Mouse (Mus musculus) yolk sac, embryonic 10.5 days (tissue): ENCODE measurements around the gene Trpt1.
A peak's percentile ranks its signal among the peaks of the same experiment; 100 is the strongest.

Experiments
- DNase-seq: peaks from one replicate; pipeline ENCODE4 v3.0.0-alpha.2; 2017; ENCODE audit warnings: low spot score

Gene Trpt1

GRCm38 (mm10) chr19:6994002-6994401 lies 1.9 kb upstream of the Trpt1 start:
- DNase-seq, result no peak

DNA sequence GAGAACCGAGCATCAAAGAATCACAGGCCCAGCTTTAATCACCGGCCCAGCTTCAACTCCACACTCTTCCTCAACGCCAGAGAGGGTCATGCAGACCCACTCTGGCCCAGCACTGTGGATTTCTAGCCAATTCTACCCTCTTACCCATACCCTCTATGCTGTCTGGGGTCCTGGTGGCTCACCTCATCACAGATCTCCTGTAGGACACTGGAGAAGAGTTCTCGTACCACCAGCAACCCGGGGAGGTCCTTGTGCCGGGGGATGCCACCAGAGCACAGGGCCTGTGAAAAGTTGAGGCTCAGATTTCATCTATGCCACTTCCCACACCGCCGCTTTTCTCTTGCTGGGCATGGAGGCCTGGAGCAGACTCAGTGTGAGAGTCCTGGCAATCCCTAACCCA lies 1.4 kb upstream of the Trpt1 start:
- no peak for DNase-seq

DNA sequence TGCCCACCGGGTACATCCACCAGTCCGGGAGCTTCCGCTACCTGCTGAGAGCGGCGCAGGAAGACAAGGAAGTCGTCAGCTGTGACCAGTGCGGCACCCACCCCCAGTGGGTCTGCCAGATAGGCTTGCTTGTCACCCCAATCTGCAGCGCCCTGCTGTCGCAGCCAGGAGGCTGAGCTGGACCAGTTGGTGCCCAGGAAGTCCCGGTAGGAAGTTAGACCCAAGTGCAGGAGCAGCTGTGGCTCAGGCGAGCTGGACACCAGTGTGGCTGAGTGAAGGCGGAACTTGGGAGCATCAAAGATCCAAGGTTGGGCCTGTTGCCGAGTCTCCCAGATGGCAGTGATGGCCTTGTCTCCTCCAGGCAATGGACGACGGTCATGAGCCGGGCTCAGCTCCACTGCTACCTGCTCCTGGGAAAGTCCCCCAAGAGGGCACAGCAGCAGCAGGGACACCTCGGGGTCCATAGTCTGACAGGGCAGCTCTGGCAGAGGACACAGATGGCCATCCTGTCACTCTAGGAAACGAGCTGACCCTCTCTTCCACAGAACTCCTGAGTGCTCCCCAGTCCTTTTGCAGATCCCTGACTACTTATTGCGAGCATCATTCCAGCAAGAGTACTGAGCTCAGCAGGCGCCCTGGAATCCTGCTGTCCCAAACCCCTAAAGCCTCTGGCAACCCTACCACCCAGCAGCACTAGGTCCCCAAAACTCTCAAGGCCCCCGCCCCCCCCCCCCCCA lies 508 bp upstream of the Trpt1 start:
- DNase-seq, result no peak

DNA sequence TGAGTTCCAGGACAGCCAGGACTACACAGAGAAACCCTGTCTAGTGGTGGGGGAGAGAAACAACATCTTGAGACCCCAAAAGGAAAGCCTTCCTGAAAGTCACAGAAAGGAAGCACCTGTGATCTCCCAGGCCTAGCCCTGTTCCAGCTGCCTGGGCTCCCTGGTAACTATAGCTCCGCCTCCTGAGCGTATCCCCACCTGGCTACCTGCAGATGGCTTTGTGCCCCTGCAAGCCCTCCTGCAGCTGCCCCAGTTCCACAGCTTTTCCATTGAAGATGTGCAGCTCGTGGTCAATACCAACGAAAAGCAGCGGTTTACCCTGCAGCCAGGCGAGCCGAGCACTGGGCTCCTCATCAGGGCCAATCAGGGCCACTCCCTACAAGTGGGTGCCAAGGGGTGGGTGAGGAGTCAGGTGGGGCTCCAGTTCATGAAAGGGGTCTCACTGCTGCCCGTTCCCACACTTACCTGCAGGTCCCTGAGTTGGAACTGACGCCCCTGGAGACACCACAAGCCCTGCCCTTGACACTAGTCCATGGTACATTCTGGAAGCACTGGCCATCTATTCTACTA lies 1.9 kb downstream of the Trpt1 start:
- no peak for DNase-seq

DNA sequence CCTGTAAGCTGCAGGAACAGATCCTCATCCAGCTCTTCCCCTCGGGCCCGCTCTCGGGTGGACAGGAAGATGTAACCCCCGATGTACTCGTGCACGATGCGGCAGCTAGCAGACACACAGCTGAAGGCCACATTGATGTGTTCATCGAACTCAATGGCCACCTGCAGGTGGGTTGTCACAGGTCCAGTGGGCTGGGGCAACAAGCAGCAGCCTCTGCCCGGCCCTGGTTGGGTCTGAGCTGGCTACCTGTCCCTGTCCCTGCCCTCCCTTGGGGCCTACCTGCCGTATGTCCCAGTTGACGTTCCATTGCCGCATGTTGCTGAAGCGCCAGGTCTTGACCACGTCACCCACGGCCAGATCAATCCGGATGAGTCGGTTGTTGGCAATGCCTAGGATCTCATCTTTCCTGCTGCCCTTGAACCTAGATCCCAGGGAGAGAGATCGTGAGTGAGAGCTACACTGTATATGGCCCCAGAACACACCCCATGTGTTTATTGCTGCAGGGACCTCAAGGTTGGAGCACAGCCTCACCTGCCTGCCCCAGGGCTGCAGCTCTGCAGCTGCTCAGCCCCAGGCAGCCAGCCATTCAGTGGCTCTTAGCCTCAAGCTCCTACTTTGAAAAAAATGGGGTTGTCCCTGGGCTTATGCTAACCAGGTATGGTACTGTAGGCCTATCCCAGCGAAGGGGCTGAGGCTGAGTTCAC lies 3.6 kb downstream of the Trpt1 start:
- DNase-seq, result no peak

DNA sequence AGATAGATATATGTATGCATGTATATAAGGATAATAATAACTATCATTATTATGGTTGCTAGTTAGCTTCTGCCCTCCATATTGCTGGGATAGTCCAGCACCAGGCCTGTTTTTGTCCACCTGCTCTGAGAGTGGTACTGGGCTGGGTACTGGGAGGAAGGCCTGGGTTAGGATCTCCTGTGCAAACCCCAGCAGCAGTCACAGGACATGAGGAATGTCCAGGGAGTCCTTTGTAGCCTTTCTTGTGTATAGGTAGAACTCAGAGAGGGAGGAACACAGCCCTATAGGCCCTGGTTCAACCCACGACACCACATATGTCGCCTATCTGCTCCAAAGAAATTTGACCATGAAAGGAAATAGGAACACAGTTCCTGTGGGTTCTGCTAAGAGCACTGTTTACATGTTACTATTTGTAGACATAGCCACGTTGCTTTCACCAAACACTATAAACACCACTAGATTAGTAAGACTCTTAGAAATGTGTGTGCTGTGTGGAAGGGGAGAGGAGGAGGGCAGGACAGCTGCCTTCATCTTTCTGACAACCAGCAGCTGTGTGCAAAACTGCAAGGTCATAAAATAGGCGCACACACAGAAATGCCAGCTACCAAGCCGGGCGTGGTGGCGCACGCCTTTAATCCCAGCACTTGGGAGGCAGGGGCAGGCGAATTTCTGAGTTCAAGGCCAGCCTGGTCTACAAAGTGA lies 11.1 kb downstream of the Trpt1 start:
- DNase-seq, result no peak

- peak; percentile 73 for DNase-seq
These were observed 16.5 kb downstream of the Trpt1 start for GRCm38 (mm10) chr19:7012426-7012825.

GRCm38 (mm10) chr19:7013984-7014383 lies 18.1 kb downstream of the Trpt1 start:
- no peak for DNase-seq

GRCm38 (mm10) chr19:7014481-7015135 lies 18.7 kb downstream of the Trpt1 start:
- DNase-seq, result no peak

DNA sequence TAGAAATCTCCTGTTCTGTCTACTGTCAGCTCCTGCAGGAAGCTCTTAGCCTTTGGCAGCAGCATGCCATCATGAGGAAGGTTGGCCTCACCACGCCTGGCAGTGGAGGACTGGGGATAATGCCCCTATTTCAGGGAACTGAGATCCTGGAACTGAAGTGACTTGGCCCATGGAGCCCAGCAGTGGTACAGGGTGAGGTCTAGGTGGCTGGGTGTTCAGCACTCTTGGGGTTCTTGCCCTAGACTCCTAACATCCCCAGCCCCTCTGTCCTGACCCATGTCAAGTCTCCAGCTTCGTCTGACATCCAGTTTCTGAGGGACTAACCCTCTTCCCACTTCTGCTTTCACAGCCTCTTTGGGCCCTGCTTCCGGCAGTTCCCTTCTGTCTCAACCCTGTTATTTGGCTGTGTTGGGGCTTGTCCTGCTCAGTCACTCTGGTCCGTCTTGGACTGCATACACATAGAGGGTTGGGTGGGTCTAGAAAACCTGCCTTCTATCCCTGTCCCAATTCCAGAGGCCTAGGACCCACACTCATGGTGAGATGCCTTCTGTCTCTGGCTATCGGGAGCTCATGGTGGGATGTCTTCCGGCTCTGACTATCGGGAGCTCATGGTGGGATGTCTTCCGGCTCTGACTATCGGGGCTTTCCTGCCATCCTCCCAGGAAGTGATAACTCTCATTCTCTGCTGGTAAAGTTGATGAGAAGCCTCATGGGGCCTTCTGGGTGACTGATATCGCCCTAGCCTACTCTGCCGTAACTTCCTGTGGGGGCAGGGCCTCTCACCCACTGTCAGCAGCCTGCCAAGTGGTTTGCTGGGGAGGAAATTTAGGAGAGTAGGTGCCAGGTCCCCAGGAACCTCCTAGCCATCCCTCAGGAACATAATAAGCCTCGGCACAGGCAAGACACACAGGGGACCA lies 21.9 kb downstream of the Trpt1 start:
- DNase-seq, result no peak

DNA sequence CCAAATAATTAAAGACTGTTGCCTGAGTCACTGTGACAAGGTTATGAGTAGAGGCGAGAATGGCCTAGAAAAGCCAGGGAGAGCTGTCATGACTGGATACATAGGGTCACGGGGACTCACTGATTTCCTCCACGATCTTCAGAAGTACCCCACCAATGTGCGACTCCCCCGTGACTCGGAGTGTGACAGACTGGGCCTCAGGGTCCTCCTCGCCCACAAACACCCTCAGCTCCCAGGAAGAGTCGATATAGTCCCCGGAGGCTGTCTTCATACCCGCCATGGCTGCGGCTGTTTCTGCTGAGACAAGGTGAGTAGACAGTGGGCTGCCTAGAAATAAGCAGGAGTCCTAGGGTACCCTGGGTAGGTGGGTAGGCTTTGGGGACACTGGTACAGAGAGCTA lies 22.6 kb downstream of the Trpt1 start:
- DNase-seq, result no peak

DNA sequence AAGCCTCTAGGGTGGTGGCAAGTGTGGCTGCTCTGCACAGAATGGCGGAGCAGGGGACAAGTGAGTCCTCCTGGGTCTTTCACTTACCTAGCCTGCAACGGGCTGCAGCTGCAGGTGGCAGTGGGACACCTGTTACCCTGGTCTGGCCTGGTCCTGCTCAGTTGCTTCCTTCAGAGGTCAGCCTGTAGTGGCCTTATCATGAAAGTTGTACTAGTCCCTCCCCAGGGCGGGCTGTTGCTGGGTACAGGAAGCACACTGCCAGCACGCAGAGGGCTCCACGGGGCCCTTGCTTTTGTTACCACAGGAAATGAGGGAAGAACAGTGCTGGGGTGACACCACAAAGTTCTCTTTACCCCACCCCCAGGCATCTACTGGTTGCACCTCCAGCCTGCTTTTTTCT lies 23.3 kb downstream of the Trpt1 start, which contains the start of gene Fermt3:
Gene Fermt3, minus strand, starts transcription at position 279 of the 400 bp plus-strand sequence.
- DNase-seq, result no peak

- DNase-seq, result no peak
These were observed 24.3 kb downstream of the Trpt1 start for GRCm38 (mm10) chr19:7020224-7020641.

DNA sequence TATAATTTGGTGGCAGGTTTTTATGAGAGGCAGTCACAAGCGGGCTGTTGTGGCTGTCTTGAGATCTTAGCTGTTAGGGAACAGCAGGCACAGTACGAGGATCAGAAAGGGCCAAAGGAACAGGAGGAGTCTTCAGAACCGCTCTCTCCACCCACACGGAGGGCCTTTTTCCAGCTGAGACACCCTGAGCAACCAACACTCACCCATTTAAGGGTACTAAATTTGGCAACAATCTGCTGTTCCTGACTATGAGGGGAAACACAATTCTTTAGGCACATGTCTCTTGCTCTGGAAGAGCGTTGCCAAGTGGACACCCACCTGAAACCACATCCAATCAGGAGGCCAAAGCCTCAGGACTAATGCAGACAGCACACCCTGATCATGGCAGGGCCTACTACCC lies 33.6 kb downstream of the Trpt1 start:
- no peak for DNase-seq

DNA sequence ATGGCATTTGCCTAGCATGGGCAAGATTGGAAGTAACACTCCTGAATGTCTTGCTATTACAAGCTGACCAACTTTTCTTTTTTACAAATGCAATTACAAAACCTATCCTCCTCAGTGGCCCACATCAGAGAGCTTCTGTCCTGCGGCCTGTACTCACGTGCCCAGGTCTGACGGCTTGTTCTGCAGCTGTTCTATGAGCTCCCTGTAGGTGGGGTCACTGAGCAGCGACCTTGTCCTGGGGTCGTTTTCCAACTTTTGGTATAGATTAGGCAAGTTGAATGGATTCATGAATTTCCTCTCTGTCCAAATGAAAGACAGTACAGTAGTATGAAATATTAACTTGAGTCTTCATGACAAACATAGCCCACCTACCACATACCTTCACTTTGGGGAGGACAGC lies 38.1 kb downstream of the Trpt1 start:
- no peak for DNase-seq

DNA sequence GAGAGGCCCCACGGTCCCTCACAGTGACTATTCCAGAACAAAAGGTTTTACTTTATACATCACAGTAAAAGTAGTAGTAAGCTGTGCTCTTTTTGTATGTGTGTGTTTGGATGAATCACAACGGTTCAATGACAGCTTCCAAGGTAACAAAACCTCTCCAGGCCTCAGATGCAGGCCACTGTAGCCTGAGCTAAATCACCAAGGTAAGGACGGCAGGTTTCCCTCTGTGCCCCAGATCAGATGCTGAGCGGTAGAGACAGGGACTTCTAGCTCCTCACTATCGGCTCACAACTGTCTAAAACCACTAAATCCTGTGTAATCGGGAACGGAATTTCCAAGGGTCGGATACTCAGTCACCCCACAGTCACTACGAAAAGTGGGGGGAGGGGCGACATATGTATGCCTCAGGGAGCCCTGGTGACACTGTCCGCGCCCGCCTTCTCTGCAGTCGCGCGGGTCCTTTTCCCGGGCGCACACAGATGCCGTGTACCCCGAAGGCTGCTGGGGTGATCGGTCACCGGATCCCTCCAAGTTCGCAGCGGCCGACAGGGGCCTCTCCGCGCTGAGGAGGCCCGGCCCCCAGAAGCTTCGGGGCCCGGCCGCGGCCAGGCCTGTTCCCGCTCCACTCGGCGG lies 43.3 kb downstream of the Trpt1 start:
- peak; percentile 50 for DNase-seq

DNA sequence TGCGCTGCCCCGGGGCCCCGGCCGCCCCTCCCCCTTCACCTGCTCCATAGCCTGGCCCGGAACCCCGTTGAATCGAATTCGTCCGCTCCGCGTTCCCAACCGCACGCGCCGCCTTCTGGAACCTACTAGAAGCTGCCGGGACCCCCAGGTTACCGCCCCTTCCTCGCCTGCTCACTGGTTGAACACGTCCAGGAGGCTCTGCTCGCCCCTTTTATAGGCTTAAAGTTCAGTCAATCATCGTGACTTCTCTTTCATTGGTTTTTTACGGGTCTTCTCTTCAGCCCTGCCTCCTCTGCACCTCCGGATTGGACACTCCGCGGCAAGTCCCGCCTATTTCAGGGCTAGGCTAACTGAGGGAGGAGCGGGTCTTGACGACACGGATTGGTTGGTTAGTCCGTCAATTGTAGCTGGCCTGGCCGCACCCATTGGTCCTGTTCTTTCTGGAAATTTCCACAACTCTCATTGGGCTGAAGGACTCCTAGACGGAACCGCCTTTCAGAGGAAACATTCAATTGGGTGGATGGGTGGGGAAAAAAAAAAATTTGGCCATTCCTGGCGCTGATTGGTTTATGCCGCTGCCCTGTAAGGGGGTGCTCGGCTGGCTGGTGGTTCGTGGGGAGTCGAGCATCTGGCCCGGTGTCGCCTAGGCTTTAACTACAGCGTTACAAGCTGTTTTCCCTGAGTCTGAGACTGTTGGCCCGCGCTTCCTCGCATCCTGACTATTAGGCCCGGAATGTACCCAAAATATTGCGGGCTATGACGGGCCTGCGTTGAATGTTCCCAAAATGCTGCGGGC lies 44.1 kb downstream of the Trpt1 start, which contains the start of gene Stip1:
Gene Stip1, minus strand, starts transcription at position 127 of the 796 bp plus-strand sequence.
- peak; percentile 100 for DNase-seq

DNA sequence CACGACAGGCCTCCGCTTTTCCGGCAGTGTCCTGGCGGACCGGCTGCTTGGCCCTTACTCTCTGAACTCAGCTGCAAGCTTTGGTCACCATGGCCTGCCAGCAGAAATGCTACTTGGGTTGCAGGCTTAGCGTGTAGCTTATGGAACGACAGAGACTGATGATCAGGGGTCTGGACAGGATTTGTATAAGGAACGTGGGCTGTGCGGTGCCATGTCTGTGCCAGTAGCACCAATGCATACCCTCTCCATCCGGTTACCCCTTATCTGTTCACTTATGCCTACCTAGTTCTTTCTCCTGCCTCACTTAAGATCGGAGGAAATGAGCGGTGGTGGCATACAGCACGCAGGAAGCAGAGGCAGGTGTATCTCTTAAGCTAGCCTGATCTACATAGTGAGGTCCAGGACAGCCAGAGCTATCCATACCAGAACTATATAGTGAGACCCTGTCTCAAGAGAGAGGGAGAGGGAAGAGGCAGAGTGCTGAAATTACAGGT lies 44.8 kb downstream of the Trpt1 start:
- DNase-seq, result no peak

DNA sequence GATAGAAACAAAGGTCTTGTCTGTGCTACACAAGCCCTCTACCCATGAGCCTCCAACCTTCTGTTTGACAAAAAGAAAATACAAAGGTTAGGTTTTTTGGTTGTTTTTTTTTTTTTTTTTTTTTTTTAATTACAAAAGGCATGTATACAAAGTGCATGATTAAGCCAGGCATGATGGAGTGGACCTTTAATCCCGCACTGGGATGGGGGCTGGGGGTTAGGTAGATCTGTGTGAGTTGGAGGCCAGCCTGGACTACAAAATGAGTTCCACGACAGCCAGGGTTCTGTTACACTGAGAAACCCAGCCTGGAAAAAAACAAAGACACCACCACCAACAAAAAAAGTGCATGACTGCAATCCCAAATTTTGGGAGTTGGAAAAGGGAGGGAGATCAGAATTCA lies 45.2 kb downstream of the Trpt1 start:
- no peak for DNase-seq
